Mouse (Mus musculus): ENCODE measurements around the gene Itpr1. TPM values are rescaled to one million over a fixed set of nuclear protein-coding genes. Genes with fewer than 3 reads are reported as not detected.

Gene Itpr1
- polyA plus RNA-seq, 1 experiment from 2014 or later = 4.8 TPM

DNA sequence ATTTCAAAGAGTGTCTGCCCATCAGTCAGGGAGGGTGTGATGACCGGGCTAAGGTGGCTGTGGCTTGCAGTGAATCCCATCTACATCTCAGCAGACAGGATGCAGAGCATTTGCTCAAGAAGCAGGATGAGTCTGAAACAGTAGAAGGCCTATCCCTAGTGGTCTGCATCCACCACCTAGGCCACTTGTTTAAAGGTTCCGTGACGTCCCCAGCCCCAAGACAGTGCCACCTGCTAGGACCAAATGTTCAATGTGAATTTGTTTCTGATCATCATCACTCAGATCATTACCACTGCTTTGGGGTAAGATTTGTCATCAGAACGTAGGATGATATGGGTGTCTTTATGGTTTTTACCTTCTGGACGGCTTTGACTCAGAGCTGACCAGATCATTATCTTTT is 125.5 kb downstream of the Itpr1 start:
- H3K4me2 ChIP-seq (replicated peaks) = no peak overlapping the region
- H3K4me3 ChIP-seq (replicated peaks) = no peak overlapping the region
- no peak overlapping the region for H3K27ac ChIP-seq
- no peaks in the 10 kb centered on the region for H3K27me3 ChIP-seq
- WGBS = 95% methylated on average over 5 of the region's 5 CpGs
- ATAC-seq = no peak
- H3K36me3 ChIP-seq = no peaks in the 10 kb centered on the region
- H3K9ac ChIP-seq (replicated peaks) = no peak overlapping the region
- no peaks in the 10 kb centered on the region for H3K9me3 ChIP-seq
- H3K4me1 ChIP-seq (replicated peaks) = no peaks in the 10 kb centered on the region; the same call in 1 of the 2 replicates

DNA sequence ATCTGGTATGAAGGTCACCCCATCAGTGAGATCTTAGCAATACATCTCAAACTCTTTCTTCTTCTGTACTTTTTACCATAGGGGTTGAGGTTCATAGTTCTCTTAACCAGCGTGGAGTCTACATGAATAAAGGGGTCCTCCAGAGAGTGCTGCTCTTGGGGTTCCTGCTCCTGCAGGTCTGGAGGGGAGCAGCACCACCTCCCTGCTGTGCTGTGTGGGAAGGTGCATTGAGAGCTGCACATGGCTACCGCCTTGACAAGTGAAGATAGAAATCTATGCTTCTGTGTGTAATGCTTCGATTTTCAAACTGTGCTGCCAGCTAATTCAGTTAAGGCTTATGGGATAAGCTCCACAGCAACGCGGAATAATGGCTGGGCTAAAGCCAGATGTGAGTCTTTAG is 130.1 kb downstream of the Itpr1 start:
- 79% methylated on average over 5 of the region's 5 CpGs for WGBS
- peak; percentile 55; the same call in 1 of the 2 replicates for ATAC-seq
- no peak overlapping the region for H3K4me3 ChIP-seq (replicated peaks)

DNA sequence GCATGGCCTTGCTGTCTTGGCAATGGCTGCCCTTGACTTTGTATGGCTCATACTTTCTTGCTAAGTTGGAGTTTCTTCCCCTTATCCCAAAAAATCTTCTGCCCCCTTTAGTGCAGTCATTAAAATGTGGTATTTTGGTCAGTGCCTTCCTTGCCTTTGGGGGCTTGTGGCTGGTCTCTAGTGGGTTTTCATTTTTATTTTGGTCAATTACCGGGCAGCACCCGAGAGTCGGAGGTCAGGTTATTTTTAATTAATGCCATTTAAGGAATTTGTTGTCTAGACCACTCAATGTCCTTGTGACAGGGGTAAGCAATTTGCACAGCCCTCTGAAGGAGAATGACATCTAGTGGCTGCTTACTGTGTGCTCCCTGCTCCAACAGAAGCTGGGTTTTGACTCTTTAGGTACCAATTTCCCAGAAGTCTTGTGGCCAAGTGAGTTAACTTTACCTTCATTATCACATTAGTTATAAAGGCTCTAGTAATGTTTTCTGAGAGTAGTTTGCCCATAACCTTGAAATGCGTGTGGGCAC is 130.9 kb downstream of the Itpr1 start:
- Histone ChIP-seq H3K4me2 (replicated peaks) (no peak overlapping the region), H3K4me1 (replicated peaks) (no peaks in the 10 kb centered on the region), H3K36me3 (no peaks in the 10 kb centered on the region), H3K4me3 (replicated peaks) (no peak overlapping the region), H3K27me3 (no peaks in the 10 kb centered on the region), H3K9ac (replicated peaks) (no peak overlapping the region), H3K27ac (no peak overlapping the region), H3K9me3 (no peaks in the 10 kb centered on the region)
- no peak for ATAC-seq
- 83% methylated on average over 4 of the region's 4 CpGs for WGBS

More for the DNA sequence above, 130.1 kb downstream of the Itpr1 start:
- no peak overlapping the region for H3K9ac ChIP-seq (replicated peaks)
- H3K27ac ChIP-seq = no peak overlapping the region
- no peaks in the 10 kb centered on the region for H3K27me3 ChIP-seq
- no peaks in the 10 kb centered on the region for H3K9me3 ChIP-seq
- H3K4me1 ChIP-seq (replicated peaks) = no peaks in the 10 kb centered on the region
- H3K36me3 ChIP-seq = no peaks in the 10 kb centered on the region
- H3K4me2 ChIP-seq (replicated peaks) = no peak overlapping the region

DNA sequence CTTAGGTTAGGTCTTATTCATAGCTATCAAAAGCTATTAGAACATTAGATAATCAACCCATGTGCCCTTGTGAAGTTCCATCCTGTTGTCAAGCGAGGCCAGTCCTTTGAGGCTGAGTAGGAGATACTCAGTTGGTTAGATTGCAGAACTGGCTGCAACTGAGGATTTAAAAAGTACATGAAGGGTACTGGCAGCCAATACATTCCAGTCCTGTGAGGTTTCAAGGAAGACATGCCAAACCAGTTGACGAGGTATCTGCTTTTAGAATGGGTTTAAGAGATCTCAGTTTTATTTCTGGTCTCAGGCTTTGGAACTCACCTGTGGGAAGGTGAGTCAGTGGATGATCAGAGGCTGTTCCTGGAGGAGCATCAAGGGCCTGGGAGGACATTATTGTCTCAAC is 137.9 kb downstream of the Itpr1 start:
- Histone ChIP-seq H3K9me3 (no peaks in the 10 kb centered on the region), H3K9ac (replicated peaks) (no peak overlapping the region), H3K4me3 (replicated peaks) (no peak overlapping the region), H3K4me1 (replicated peaks) (no peaks in the 10 kb centered on the region), H3K36me3 (no peaks in the 10 kb centered on the region), H3K4me2 (replicated peaks) (no peak overlapping the region), H3K27me3 (no peaks in the 10 kb centered on the region), H3K27ac (no peak overlapping the region)
- 93% methylated on average over 2 of the region's 2 CpGs for WGBS
- ATAC-seq = no peak

DNA sequence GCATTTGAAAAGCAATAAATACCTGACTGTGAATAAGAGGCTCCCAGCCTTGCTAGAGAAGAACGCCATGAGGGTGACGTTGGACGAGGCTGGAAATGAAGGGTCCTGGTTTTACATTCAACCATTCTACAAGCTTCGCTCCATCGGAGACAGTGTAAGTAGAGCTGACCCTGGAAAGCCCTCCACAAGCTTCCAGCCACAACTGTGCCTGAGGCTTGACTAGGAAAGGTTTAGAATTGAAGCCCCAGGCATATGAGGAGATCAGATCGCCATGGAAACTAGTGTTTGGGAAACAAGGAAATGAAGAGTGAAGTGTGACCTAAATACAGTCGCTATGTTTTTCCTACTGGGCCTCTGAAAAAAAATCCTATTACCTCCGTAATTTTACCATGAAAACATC is 139.1 kb downstream of the Itpr1 start:
- no peaks in the 10 kb centered on the region for H3K27me3 ChIP-seq
- no peaks in the 10 kb centered on the region for H3K4me1 ChIP-seq (replicated peaks)
- no peak overlapping the region for H3K4me2 ChIP-seq (replicated peaks)
- H3K27ac ChIP-seq = 0 out of 2 replicates have a peak overlapping the region, but pooled peaks have one; percentile 10
- ATAC-seq = peak; percentile 67
- no peaks in the 10 kb centered on the region for H3K9me3 ChIP-seq
- no peak overlapping the region for H3K9ac ChIP-seq (replicated peaks)
- 68% methylated on average over 8 of the region's 8 CpGs for WGBS
- no peaks in the 10 kb centered on the region for H3K36me3 ChIP-seq
- H3K4me3 ChIP-seq (replicated peaks) = no peak overlapping the region

DNA sequence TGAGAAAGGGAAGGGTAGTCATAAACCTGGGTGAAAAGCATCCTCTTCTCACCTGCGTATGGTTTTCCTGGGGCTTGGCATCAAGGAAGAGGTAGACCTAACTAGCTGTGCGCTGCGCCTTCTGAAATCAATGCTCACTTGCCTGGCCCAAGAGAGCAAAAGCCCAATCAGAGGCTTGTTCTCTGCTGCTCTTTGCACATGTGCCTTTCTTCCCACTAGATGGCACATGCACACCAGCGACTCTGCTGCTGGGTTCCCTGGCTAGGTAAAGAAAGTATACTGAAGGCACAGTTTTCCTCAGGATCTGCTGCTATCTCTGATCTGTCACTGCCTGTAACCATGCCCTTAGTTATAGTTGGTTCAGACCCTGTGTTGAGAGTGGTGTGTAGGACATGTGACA is 154.5 kb downstream of the Itpr1 start:
- Histone ChIP-seq H3K27me3 (no peaks in the 10 kb centered on the region), H3K36me3 (no peaks in the 10 kb centered on the region), H3K4me3 (replicated peaks) (no peak overlapping the region), H3K9ac (replicated peaks) (no peak overlapping the region), H3K27ac (no peak overlapping the region), H3K9me3 (no peaks in the 10 kb centered on the region), H3K4me1 (replicated peaks) (no peaks in the 10 kb centered on the region), H3K4me2 (replicated peaks) (no peak overlapping the region)
- no peak for ATAC-seq
- 85% methylated on average over 4 of the region's 4 CpGs for WGBS

DNA sequence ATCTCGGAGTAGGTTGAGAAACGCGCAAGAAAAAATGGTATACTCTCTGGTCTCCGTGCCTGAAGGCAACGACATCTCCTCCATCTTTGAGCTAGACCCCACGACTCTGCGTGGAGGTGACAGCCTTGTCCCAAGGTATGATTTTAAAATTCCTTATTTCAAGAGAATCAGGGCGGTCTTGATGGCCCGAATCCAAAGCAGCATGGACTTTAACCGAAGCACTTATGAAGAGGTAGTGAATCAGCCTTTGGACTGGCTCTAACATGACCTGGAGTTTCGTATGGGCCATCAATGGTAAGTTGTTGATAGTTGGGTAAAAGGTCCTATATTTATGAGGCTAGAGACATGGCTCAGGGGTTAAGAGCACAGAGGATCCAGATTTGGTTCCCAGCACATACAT is 156.1 kb downstream of the Itpr1 start:
- H3K27ac ChIP-seq = no peak overlapping the region
- no peaks in the 10 kb centered on the region for H3K9me3 ChIP-seq

DNA sequence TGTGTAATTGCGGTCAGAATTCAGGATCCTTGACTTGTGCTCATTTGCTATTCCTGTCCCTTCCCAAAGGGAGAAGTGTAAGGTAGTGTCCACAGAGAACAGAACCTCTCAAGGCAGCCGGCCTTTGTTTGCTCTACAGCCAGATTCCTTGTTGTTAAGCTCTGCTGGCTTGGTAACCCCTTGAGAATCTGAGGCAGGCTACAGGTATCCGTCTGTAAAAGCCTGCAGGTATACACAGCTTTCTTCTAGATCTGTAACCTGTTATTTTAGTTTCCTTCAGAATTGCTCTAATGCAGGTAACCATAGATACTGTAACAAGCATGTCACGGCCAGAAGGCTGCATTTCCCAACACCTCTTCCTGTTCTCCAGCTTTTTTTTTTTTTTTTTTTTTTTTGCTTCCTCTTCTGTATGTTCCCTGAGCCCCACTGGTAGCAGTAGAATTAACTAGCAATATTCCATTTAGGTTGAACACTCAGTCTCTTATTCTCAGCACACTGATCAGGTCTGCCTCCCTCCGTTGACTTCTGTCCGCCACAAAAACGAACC is 158.5 kb downstream of the Itpr1 start:
- Histone ChIP-seq H3K9ac (replicated peaks) (no peak overlapping the region), H3K4me2 (replicated peaks) (no peak overlapping the region), H3K36me3 (no peaks in the 10 kb centered on the region), H3K4me1 (replicated peaks) (no peaks in the 10 kb centered on the region), H3K9me3 (no peaks in the 10 kb centered on the region), H3K4me3 (replicated peaks) (no peak overlapping the region), H3K27me3 (no peaks in the 10 kb centered on the region), H3K27ac (no peak overlapping the region)
- no peak for ATAC-seq
- 92% methylated on average over 7 of the region's 7 CpGs for WGBS

More for the DNA sequence above, 156.1 kb downstream of the Itpr1 start:
- H3K9ac ChIP-seq (replicated peaks) = no peak overlapping the region
- H3K4me1 ChIP-seq (replicated peaks) = no peaks in the 10 kb centered on the region
- no peak for ATAC-seq
- H3K4me3 ChIP-seq (replicated peaks) = no peak overlapping the region
- H3K4me2 ChIP-seq (replicated peaks) = no peak overlapping the region
- no peaks in the 10 kb centered on the region for H3K27me3 ChIP-seq
- 95% methylated on average over 11 of the region's 11 CpGs for WGBS
- no peaks in the 10 kb centered on the region for H3K36me3 ChIP-seq

DNA sequence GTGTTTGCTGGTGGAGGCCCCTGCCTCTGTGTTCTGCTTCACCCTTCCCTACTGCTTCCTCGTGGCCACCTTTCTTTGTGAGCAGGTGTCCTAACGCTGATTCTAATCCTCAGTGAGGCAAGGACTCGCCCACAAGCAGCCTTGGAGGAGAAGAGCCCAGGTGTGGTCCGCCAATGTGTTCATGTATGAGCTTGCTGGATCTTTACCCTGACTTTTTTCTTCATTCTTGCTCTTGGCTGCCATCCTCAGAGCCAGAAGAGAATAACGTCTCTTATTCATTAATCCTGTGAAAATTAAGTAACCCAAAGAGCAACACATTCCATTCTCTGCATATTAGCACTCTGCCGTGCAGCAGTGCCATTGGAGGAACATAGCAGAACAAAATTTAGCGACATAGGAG is 161.1 kb downstream of the Itpr1 start:
- Histone ChIP-seq H3K27ac (no peak overlapping the region), H3K4me2 (replicated peaks) (no peak overlapping the region), H3K27me3 (no peaks in the 10 kb centered on the region), H3K9ac (replicated peaks) (no peak overlapping the region), H3K9me3 (no peaks in the 10 kb centered on the region), H3K36me3 (no peaks in the 10 kb centered on the region), H3K4me3 (replicated peaks) (no peak overlapping the region), H3K4me1 (replicated peaks) (no peaks in the 10 kb centered on the region)
- no peak for ATAC-seq
- WGBS = 76% methylated on average over 7 of the region's 7 CpGs

DNA sequence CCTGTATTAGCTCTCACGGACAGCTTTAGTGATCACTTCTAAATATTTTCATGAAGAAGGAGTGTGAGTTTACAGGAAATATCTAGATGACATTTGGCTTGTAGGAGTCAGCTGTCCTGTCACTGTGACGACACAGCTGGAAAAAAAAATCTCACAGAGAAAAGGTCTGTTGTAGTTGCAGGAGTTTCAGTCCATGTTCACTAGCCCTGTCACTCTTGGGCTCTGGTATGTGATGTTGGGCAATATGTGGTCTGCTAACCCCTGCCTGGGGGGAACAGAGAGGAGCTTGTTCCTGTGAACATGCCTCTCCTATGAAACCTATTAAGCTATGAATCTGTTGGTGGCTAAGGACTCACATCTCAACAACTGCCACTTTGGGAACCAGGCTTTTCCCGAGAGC is 166.1 kb downstream of the Itpr1 start:
- H3K4me2 ChIP-seq (replicated peaks) = no peak overlapping the region
- 89% methylated on average over 3 of the region's 3 CpGs for WGBS
- H3K27me3 ChIP-seq = no peaks in the 10 kb centered on the region
- no peak for ATAC-seq
- no peaks in the 10 kb centered on the region for H3K9me3 ChIP-seq
- no peaks in the 10 kb centered on the region for H3K4me1 ChIP-seq (replicated peaks)
- H3K36me3 ChIP-seq = peaks cover 9% of the 10 kb centered on the region; the same call in 1 of the 2 replicates
- no peak overlapping the region for H3K27ac ChIP-seq
- H3K4me3 ChIP-seq (replicated peaks) = no peak overlapping the region
- H3K9ac ChIP-seq (replicated peaks) = no peak overlapping the region

DNA sequence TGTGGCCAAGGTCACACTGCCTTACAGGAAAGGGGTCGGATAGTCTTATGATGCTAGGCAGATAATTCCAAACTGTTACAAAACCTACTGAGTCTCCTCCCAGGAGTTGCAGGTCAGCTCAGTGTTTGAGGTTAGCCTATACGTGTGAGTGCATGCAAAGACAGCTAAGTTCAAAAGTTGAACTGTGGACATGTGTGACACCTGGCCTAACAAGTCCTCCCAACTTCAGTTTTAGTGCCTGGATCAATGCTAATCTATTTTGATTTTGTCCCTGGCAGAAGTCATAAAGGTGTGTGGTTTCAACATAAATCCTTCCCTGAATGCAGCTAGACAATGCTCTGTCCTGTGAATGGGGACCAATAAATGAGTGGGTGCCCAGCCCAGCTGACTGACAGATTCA is 167.3 kb downstream of the Itpr1 start:
- Histone ChIP-seq H3K4me3 (replicated peaks) (no peak overlapping the region), H3K27me3 (no peaks in the 10 kb centered on the region), H3K9me3 (no peaks in the 10 kb centered on the region), H3K27ac (no peak overlapping the region), H3K4me1 (replicated peaks) (no peaks in the 10 kb centered on the region), H3K4me2 (replicated peaks) (no peak overlapping the region), H3K36me3 (peaks cover 9% of the 10 kb centered on the region; the same call in 1 of the 2 replicates), H3K9ac (replicated peaks) (no peak overlapping the region)
- no peak for ATAC-seq
- 87% methylated on average over 2 of the region's 2 CpGs for WGBS

DNA sequence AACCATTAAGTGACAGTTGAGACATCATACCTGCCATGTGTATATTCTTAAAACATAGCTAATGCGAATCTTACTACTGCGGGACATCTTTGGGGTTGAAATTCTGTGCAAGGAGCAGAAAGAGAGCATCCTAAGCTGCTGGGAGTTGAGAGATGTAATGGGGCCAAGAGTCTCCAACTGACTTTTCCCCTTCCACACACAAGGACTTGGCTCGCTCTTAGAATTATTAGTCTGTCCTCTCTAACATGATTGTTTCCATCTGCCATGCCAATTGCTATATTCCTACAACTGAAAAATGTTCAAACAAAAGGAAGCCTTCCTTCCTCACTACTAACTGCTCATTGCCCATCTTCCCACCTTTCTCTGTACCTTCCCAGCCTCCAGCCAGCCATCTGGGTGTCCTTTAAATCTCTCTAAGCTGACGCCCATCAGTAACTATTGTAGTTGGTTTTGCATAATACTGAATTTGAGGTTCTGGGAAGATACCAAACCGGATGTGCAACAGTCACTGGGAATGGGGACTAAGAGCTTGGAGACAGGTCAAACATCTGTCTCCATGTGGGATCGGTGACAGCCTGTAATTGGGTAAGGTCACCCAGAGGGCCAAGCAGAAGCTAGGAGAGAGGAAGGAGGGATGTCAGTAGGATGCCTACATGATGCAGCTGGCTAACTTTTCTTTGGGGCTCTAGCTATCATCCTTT is 177.9 kb downstream of the Itpr1 start:
- WGBS = 92% methylated on average over 6 of the region's 6 CpGs
- H3K4me1 ChIP-seq (replicated peaks) = no peaks in the 10 kb centered on the region
- no peak for ATAC-seq
- no peaks in the 10 kb centered on the region for H3K9me3 ChIP-seq
- no peak overlapping the region for H3K4me2 ChIP-seq (replicated peaks)
- H3K36me3 ChIP-seq = no peaks in the 10 kb centered on the region; the same call in 1 of the 2 replicates
- H3K27ac ChIP-seq = no peak overlapping the region
- H3K9ac ChIP-seq (replicated peaks) = no peak overlapping the region
- H3K4me3 ChIP-seq (replicated peaks) = no peak overlapping the region
- no peaks in the 10 kb centered on the region for H3K27me3 ChIP-seq

Data from midbrain, embryonic 13.5 days (tissue).